Mouse (Mus musculus): ENCODE results near the gene Kcng4. TPM values are rescaled to one million over a fixed set of nuclear protein-coding genes. Genes with fewer than 3 reads are reported as not detected.

Kcng4 gene
- polyA plus RNA-seq, 1 experiment, result not detected

GRCm38 (mm10) chr8:119644981-119645597, 9.6 kb upstream of the Kcng4 start:
- TF ChIP-seq TCF12 (IDR thresholded peaks at IDR 0.05; ENCODE audit: insufficient read depth, poor library complexity, severe bottlenecking) (no peak), MYOG (IDR thresholded peaks at IDR 0.05; ENCODE audit: control insufficient read depth in 1 of 3, insufficient read depth in 1 of 3, insufficient read length in 2 of 3, low read depth in 2 of 3) (no peak)
- H3K79me2 ChIP-seq (ENCODE audit: control insufficient read depth, insufficient read depth), result no peaks in the 10 kb centered on the region
- no peak overlapping the region for H3ac ChIP-seq (ENCODE audit: control insufficient read depth, insufficient read length)
- H3K36me3 ChIP-seq (ENCODE audit: control insufficient read depth, insufficient read depth), result no peaks in the 10 kb centered on the region
- no peak overlapping the region for H3K4me2 ChIP-seq (ENCODE audit: low read depth)
- peaks cover 62% of the 10 kb centered on the region for H3K27me3 ChIP-seq (ENCODE audit: control insufficient read depth, insufficient read depth, insufficient read length)
- no peak overlapping the region for H3K4me3 ChIP-seq

DNA sequence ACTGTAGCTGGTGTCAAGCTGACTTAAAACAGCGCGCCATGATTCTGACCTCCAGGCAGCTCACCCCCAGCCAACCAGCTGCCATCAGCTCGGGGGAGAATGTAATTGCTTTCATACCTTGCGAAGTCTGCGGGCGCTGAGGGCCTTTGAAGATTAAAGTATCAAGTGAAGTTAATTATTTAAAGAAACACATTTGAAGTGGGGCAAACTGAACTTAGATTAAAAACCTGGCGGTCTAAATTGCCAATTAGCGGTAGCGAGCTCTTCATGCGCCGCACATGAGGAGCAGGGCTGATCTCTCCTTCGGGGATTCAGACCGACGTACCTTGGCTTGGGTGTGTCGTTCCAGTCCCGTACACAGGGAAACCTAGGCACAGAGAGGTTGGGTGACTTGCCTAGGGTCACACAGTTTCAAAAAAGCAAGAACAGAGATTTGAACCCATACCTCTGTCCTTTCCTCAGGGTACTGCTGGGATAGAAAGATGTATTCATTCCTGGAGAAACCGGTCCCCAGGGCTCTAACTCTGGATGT, 9.0 kb upstream of the Kcng4 start:
- peaks cover 60% of the 10 kb centered on the region for H3K27me3 ChIP-seq (ENCODE audit: control insufficient read depth, insufficient read depth, insufficient read length)
- H3K4me3 ChIP-seq, result no peak overlapping the region
- H3ac ChIP-seq (ENCODE audit: control insufficient read depth, insufficient read length), result no peak overlapping the region
- no peak for TF ChIP-seq CEBPB (IDR thresholded peaks at IDR 0.05; ENCODE audit: insufficient read depth, poor library complexity, severe bottlenecking)
- no peak for TF ChIP-seq REST (IDR thresholded peaks at IDR 0.05; ENCODE audit: insufficient read depth, insufficient read length)
- TF ChIP-seq TCF12 (IDR thresholded peaks at IDR 0.05; ENCODE audit: insufficient read depth, poor library complexity, severe bottlenecking), result no peak
- TF ChIP-seq MAX (IDR thresholded peaks at IDR 0.05; ENCODE audit: low read depth), result no peak
- no peak for TF ChIP-seq USF1 (IDR thresholded peaks at IDR 0.05; ENCODE audit: low read depth)
- TF ChIP-seq MYOG (IDR thresholded peaks at IDR 0.05; ENCODE audit: control insufficient read depth in 1 of 3, insufficient read depth in 1 of 3, insufficient read length in 2 of 3, low read depth in 2 of 3), result no peak
- TF ChIP-seq E2F4 (IDR thresholded peaks at IDR 0.05; ENCODE audit: insufficient read depth), result no peak
- TF ChIP-seq TCF3 (IDR thresholded peaks at IDR 0.05; ENCODE audit: insufficient read length, low read depth), result no peak
- no peak for TF ChIP-seq MYOD1 (IDR thresholded peaks at IDR 0.05; ENCODE audit: control insufficient read depth in 1 of 3, insufficient read length in 2 of 3, low read depth in 2 of 3)
- TF ChIP-seq POLR2AphosphoS2 (IDR thresholded peaks at IDR 0.05; ENCODE audit: insufficient read length, low read depth), result no peak
- no peak for TF ChIP-seq POLR2A (IDR thresholded peaks at IDR 0.05; ENCODE audit: insufficient read length, low read depth)
- TF ChIP-seq SRF (IDR thresholded peaks at IDR 0.05; ENCODE audit: control insufficient read depth, insufficient read length, low read depth), result no peak
- no peaks in the 10 kb centered on the region for H3K79me2 ChIP-seq (ENCODE audit: control insufficient read depth, insufficient read depth)
- H3K36me3 ChIP-seq (ENCODE audit: control insufficient read depth, insufficient read depth), result no peaks in the 10 kb centered on the region
- no peak overlapping the region for H3K4me2 ChIP-seq (ENCODE audit: low read depth)

- Histone ChIP-seq H3K4me2 (ENCODE audit: low read depth) (no peak overlapping the region), H3K4me3 (no peak overlapping the region), H3ac (ENCODE audit: control insufficient read depth, insufficient read length) (no peak overlapping the region), H3K27me3 (ENCODE audit: control insufficient read depth, insufficient read depth, insufficient read length) (peaks cover 57% of the 10 kb centered on the region), H3K36me3 (ENCODE audit: control insufficient read depth, insufficient read depth) (no peaks in the 10 kb centered on the region), H3K79me2 (ENCODE audit: control insufficient read depth, insufficient read depth) (no peaks in the 10 kb centered on the region)
- TF ChIP-seq REST (IDR thresholded peaks at IDR 0.05; ENCODE audit: insufficient read depth, insufficient read length) (no peak), E2F4 (IDR thresholded peaks at IDR 0.05; ENCODE audit: insufficient read depth) (no peak), MYOG (IDR thresholded peaks at IDR 0.05; ENCODE audit: control insufficient read depth in 1 of 3, insufficient read depth in 1 of 3, insufficient read length in 2 of 3, low read depth in 2 of 3) (no peak), TCF3 (IDR thresholded peaks at IDR 0.05; ENCODE audit: insufficient read length, low read depth) (no peak), POLR2AphosphoS2 (IDR thresholded peaks at IDR 0.05; ENCODE audit: insufficient read length, low read depth) (no peak), TCF12 (IDR thresholded peaks at IDR 0.05; ENCODE audit: insufficient read depth, poor library complexity, severe bottlenecking) (no peak), MAX (IDR thresholded peaks at IDR 0.05; ENCODE audit: low read depth) (no peak), CEBPB (IDR thresholded peaks at IDR 0.05; ENCODE audit: insufficient read depth, poor library complexity, severe bottlenecking) (no peak), USF1 (IDR thresholded peaks at IDR 0.05; ENCODE audit: low read depth) (no peak), SRF (IDR thresholded peaks at IDR 0.05; ENCODE audit: control insufficient read depth, insufficient read length, low read depth) (no peak), POLR2A (IDR thresholded peaks at IDR 0.05; ENCODE audit: insufficient read length, low read depth) (no peak), MYOD1 (IDR thresholded peaks at IDR 0.05; ENCODE audit: control insufficient read depth in 1 of 3, insufficient read length in 2 of 3, low read depth in 2 of 3) (no peak)
Observed at GRCm38 (mm10) chr8:119642960-119643359, 7.5 kb upstream of the Kcng4 start.

DNA sequence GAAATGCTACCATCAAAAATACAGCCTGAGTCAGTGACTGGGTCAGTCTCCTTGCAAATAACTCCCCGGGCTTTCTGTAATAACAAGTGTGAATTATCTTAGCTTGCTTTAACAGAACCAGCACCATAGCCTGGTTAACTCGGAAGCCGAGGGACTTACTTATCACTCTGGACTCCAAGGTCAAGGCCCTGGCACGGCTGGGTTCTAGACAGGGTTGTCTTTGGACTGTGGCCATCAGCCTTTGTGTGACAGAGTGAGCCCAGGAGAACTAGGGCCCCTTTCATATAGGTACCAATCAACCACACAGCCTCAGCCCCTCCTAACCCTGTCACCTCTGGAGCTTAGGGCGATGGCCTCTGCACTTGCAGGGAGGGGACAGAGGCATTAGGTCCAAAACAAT, 5.6 kb upstream of the Kcng4 start:
- H3K27me3 ChIP-seq (ENCODE audit: control insufficient read depth, insufficient read depth, insufficient read length), result peaks cover 75% of the 10 kb centered on the region

GRCm38 (mm10) chr8:119639798-119640197, 4.3 kb upstream of the Kcng4 start:
- Histone ChIP-seq H3K36me3 (ENCODE audit: control insufficient read depth, insufficient read depth) (no peaks in the 10 kb centered on the region), H3K4me3 (no peak overlapping the region), H3K79me2 (ENCODE audit: control insufficient read depth, insufficient read depth) (no peaks in the 10 kb centered on the region), H3K4me2 (ENCODE audit: low read depth) (no peak overlapping the region), H3ac (ENCODE audit: control insufficient read depth, insufficient read length) (no peak overlapping the region), H3K27me3 (ENCODE audit: control insufficient read depth, insufficient read depth, insufficient read length) (peaks cover 75% of the 10 kb centered on the region)
- TF ChIP-seq SRF (IDR thresholded peaks at IDR 0.05; ENCODE audit: control insufficient read depth, insufficient read length, low read depth) (no peak), POLR2A (IDR thresholded peaks at IDR 0.05; ENCODE audit: insufficient read length, low read depth) (no peak), MYOD1 (IDR thresholded peaks at IDR 0.05; ENCODE audit: control insufficient read depth in 1 of 3, insufficient read length in 2 of 3, low read depth in 2 of 3) (no peak), E2F4 (IDR thresholded peaks at IDR 0.05; ENCODE audit: insufficient read depth) (no peak), USF1 (IDR thresholded peaks at IDR 0.05; ENCODE audit: low read depth) (no peak), MAX (IDR thresholded peaks at IDR 0.05; ENCODE audit: low read depth) (no peak), POLR2AphosphoS2 (IDR thresholded peaks at IDR 0.05; ENCODE audit: insufficient read length, low read depth) (no peak), REST (IDR thresholded peaks at IDR 0.05; ENCODE audit: insufficient read depth, insufficient read length) (no peak), TCF12 (IDR thresholded peaks at IDR 0.05; ENCODE audit: insufficient read depth, poor library complexity, severe bottlenecking) (no peak)

More for the DNA sequence above, 5.6 kb upstream of the Kcng4 start:
- no peak overlapping the region for H3K4me2 ChIP-seq (ENCODE audit: low read depth)
- no peaks in the 10 kb centered on the region for H3K79me2 ChIP-seq (ENCODE audit: control insufficient read depth, insufficient read depth)
- no peak for TF ChIP-seq MYOD1 (IDR thresholded peaks at IDR 0.05; ENCODE audit: control insufficient read depth in 1 of 3, insufficient read length in 2 of 3, low read depth in 2 of 3)
- no peak for TF ChIP-seq TCF3 (IDR thresholded peaks at IDR 0.05; ENCODE audit: insufficient read length, low read depth)
- no peak for TF ChIP-seq MAX (IDR thresholded peaks at IDR 0.05; ENCODE audit: low read depth)
- no peak for TF ChIP-seq E2F4 (IDR thresholded peaks at IDR 0.05; ENCODE audit: insufficient read depth)
- no peak for TF ChIP-seq CEBPB (IDR thresholded peaks at IDR 0.05; ENCODE audit: insufficient read depth, poor library complexity, severe bottlenecking)
- H3ac ChIP-seq (ENCODE audit: control insufficient read depth, insufficient read length), result no peak overlapping the region
- H3K36me3 ChIP-seq (ENCODE audit: control insufficient read depth, insufficient read depth), result no peaks in the 10 kb centered on the region
- H3K4me3 ChIP-seq, result no peak overlapping the region

All from myocyte (in vitro differentiated cells).